12 mouse cellular contexts compared by ENCODE assay signal in genomic region chr12:73410924-73411323, GRCm38 (mm10).
A peak's percentile ranks its signal among the peaks of the same experiment; 100 is the strongest.
DNase-seq lines count a peak whose midpoint lies in the region; ATAC-seq and TF ChIP-seq lines count a peak whose summit lies in the region.
"Had no signal": no experiment of that assay in that cellular context is flagged by ENCODE, and none has a peak within 500 bp of the region (broad histone marks: within the 10 kb centered on the region; RNA-seq: fewer than 3 reads in every experiment).

No protein-coding gene starts in this region.

- H3K27me3 ChIP-seq in heart, adult 2 months (ENCODE audit: control insufficient read depth, insufficient read depth, low read length), result no peaks in the 10 kb centered on the region
- no peaks in the 10 kb centered on the region for H3K27me3 ChIP-seq in lung, embryonic 14.5 days (ENCODE audit: insufficient read depth, low read length)
- H3K27me3 ChIP-seq: hindbrain, embryonic 12.5 days; neural tube, embryonic 12.5 days had no signal

- intact Hi-C loops in heart, adult 2 months (cut with DNase I), result loop anchor here (10.0 kb wide), 1 partner anchor 74 kb away; no protein-coding TSS in a partner anchor
- intact Hi-C loops in heart, postnatal 10 days (cut with DNase I), result no loop called here

- H3K4me3 ChIP-seq in heart, adult 2 months, result no peak overlapping the region
- no peak overlapping the region for H3K4me3 ChIP-seq in lung, embryonic 14.5 days (ENCODE audit: low read depth, low read length)
- H3K4me3 ChIP-seq: hindbrain, embryonic 12.5 days; limb, embryonic 15.5 days; neural tube, embryonic 12.5 days had no signal

- 0 out of 2 replicates have a peak, but pooled peaks have one; percentile 41 for ATAC-seq in lung, embryonic 14.5 days (ENCODE audit: insufficient read depth)

- no peak for TF ChIP-seq CTCF in heart, adult 2 months (IDR thresholded peaks at IDR 0.05)
- no peak for TF ChIP-seq CTCF in lung, embryonic 14.5 days (IDR thresholded peaks at IDR 0.05; ENCODE audit: low read depth)

- DNase-seq in heart, adult 11 months, result peak; percentile 89
- no peak for DNase-seq in heart, adult 2 months
- peak; percentile 71 for DNase-seq in lung, embryonic 14.5 days
- no peak for DNase-seq in lung, postnatal 25 days (ENCODE audit: low spot score)
- DNase-seq in NIH3T3 (ENCODE audit: low read depth), result peak; percentile 79
- peak; percentile 71 to 76 for DNase-seq in heart, postnatal 10 days
- no peak for DNase-seq in spleen, postnatal 14 days (ENCODE audit: low spot score in 2 of 2)
- DNase-seq in left cerebral cortex, adult 9 months (ENCODE audit: low spot score in 2 of 2), result no peak
- DNase-seq: right cerebral cortex, adult 18-20 months had no signal

- no peak for TF ChIP-seq EP300 in heart, adult 2 months (IDR thresholded peaks at IDR 0.05; ENCODE audit: insufficient read depth, low read depth, low read length)

- no peaks in the 10 kb centered on the region for H3K9me3 ChIP-seq in lung, embryonic 14.5 days (ENCODE audit: low read depth, low read length)
- H3K9me3 ChIP-seq: hindbrain, embryonic 12.5 days; limb, embryonic 15.5 days; neural tube, embryonic 12.5 days had no signal

- WGBS in heart, adult 2 months, result 28% methylated on average over 7 of the region's 7 CpGs
- 32% methylated on average over 7 of the region's 7 CpGs for WGBS in lung, embryonic 14.5 days

- H3K9ac ChIP-seq in heart, adult 2 months (ENCODE audit: low read depth, low read length), result no peak overlapping the region
- H3K9ac ChIP-seq in lung, embryonic 14.5 days, result no peak overlapping the region
- H3K9ac ChIP-seq: hindbrain, embryonic 12.5 days; limb, embryonic 15.5 days; neural tube, embryonic 12.5 days had no signal

- H3K4me2 ChIP-seq in lung, embryonic 14.5 days, result no peak overlapping the region
- H3K4me2 ChIP-seq: hindbrain, embryonic 12.5 days; limb, embryonic 15.5 days; neural tube, embryonic 12.5 days had no signal

- H3K79me2 ChIP-seq in heart, adult 2 months (replicated peaks; ENCODE audit: control insufficient read depth, insufficient read depth, low read length), result no peaks in the 10 kb centered on the region

- no peak for TF ChIP-seq POLR2A in heart, adult 2 months (IDR thresholded peaks at IDR 0.05; ENCODE audit: insufficient read depth, low read depth, low read length)

- H3K4me1 ChIP-seq in heart, adult 2 months (ENCODE audit: control insufficient read depth, insufficient read depth, low read length), result peaks cover 4% of the 10 kb centered on the region; the same call in 1 of the 2 replicates
- no peaks in the 10 kb centered on the region for H3K4me1 ChIP-seq in lung, embryonic 14.5 days (ENCODE audit: insufficient read depth)

- no peaks in the 10 kb centered on the region for H3K36me3 ChIP-seq in heart, adult 2 months (ENCODE audit: control insufficient read depth, insufficient read depth, low read length)
- no peaks in the 10 kb centered on the region for H3K36me3 ChIP-seq in lung, embryonic 14.5 days (ENCODE audit: insufficient read depth)
- H3K36me3 ChIP-seq: hindbrain, embryonic 12.5 days; limb, embryonic 15.5 days; neural tube, embryonic 12.5 days had no signal

- no peak overlapping the region for H3K27ac ChIP-seq in heart, adult 2 months
- H3K27ac ChIP-seq in lung, embryonic 14.5 days (ENCODE audit: low read depth), result no peak overlapping the region
- H3K27ac ChIP-seq: hindbrain, embryonic 12.5 days; limb, embryonic 15.5 days; neural tube, embryonic 12.5 days had no signal

Comparison
In these comparisons a context has a peak if more than half of its experiments do, and no peak if none do; other contexts are left out.
1. DNase-seq: peak in heart, adult 11 months (single experiment), lung, embryonic 14.5 days (single experiment), NIH3T3 (single experiment) and heart, postnatal 10 days (2 of 2); none in heart, adult 2 months (0 of 2), lung, postnatal 25 days (single experiment), spleen, postnatal 14 days (0 of 2) and left cerebral cortex, adult 9 months (0 of 2).